Mouse (Mus musculus) telencephalon, adult 2 months (tissue): Measurements from ENCODE around the gene Cmtm4.

Source experiments
- DNase-seq: peaks from one replicate; pipeline ENCODE4 v3.0.0-alpha.2; 2011; ENCODE audit warnings: low read depth, low spot score

Cmtm4 gene

DNA sequence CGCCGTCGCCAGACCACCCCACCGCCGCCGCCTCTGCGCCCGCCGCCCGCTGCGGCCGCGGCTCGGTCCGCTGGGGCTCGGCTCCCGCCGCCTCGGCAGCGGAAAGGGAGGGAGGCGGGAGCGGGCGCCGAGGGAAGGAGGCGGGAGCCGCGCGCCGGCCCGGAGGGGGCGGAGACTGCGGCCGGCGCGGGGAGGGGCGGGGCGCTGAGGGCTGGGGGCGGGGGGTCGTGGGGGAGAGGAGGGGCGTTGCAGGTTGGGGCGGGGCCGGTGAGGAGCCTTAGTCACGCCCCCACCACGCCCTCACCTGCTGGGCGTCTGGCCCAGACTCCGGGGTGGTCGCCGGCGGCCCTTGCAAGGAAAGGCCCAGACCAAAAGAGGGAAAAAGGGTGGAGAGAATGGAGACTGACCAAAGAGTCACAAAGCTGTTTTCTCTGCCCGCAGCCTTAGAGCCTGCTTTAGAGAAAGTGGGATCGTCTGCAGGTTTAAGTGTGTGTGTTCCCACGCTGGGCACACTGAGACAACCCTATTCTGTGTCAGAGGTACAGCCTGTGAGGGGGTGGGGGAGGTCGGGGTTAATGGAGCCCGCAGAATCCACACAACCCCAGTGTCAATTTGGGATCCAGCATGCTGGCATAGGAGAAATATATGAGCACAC, at the start of gene Cmtm4:
TSS of gene Cmtm4 (minus strand) at position 105 of the 655 bp plus-strand sequence.
- no peak for DNase-seq

DNA sequence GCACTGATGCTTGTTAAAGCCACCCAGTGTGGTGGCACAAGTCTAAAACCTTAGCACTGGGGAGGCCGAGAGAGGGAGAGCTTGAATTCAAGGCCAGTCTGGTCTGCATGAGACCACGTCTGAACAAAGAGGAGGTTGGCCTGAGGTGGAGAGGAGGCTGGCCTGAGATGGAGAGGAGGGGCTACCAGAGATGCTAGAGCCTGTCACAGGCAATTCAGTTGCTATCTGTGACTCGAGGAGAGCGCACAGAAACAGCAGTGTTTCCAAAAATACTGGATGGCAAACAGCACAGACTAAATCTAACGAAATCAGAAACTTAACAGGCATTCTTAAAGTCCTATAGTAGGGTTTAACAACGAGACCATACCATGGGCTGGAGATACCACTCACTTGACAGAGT, 49.6 kb upstream of the Cmtm4 start:
- no peak for DNase-seq

- DNase-seq: no peak
Observed at GRCm38 (mm10) chr8:104443125-104443679, 47.6 kb upstream of the Cmtm4 start.

GRCm38 (mm10) chr8:104442299-104443124, 46.9 kb upstream of the Cmtm4 start, which contains the start of gene Dync1li2:
Gene Dync1li2, minus strand, starts transcription at chr8:104443047.
- peak; percentile 83 for DNase-seq

GRCm38 (mm10) chr8:104441613-104442012, 46.0 kb upstream of the Cmtm4 start:
- DNase-seq: no peak

GRCm38 (mm10) chr8:104439461-104439860, 43.9 kb upstream of the Cmtm4 start:
- DNase-seq: no peak

DNA sequence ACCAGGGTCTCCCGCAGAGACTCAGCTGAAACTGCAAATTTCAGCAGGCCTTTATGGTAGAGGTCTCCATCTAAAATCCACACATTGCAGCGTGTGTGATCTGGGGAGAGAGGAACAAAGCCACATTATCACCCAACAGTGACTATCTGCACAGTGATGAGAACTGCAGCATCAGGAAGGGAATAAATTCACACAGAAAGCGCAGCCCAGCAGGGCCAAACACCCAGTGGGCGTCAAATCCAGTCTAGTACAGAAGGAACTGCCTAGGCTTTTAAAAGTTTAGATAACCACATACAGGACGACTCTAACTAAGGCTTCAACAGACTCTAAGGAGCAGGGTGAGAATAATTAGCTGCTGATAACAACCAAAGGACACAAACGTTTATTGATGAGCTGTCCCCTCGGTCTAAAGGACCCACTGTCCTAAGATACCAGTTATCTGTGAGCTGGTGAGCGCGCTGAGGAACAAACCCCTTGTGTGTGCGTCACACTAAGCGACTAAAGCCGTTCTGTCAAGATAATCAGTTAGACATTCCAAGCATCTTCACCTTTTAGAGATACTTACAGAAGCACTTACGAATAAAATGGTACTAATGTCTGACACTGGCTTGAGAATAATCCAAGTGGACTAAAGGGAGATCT, 42.0 kb upstream of the Cmtm4 start:
- no peak for DNase-seq

DNA sequence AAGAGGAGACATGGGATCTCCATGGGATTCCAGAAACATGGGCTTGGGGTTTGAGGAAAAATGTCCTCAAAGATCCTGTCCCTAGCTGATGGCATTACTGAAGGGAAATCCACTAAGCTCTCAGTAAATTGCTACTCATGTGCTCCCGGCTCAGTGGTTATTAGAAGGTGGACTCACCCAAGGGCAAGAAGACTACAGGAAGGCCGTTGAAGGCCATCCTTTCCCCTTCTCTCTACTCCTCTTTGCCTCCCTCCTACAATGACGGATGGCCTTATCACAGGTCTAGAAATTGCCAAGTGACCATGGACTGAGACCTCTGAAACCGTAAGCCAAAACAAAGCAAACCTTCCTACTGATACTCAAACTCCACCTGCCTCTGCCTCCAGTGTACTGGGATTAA, 41.0 kb upstream of the Cmtm4 start:
- DNase-seq: no peak

- DNase-seq: peak; percentile 93
Observed at GRCm38 (mm10) chr8:104436038-104436437, 40.4 kb upstream of the Cmtm4 start.

GRCm38 (mm10) chr8:104434826-104435354, 39.3 kb upstream of the Cmtm4 start:
- DNase-seq: no peak

DNA sequence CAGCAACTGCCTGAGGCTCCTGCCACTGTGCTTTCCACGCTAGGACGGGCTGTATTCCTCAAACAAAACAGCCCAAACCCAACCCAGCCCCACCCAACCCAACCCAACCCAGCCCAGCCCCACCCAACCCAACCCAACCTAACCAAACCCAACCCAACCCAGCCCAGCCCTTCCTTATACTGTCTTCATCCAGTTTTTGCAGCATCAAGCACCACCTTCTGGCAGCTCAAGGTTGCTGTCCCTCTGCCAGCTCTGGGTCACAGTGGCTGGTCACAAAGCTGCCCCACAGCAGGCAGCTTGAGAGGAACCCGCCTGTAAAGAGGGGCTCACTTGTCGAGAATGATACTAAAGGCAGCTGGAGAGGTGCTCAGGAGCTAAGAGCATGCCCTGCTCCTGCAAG, 38.7 kb upstream of the Cmtm4 start:
- DNase-seq: no peak

- DNase-seq: no peak
Observed at GRCm38 (mm10) chr8:104433191-104433842, 37.7 kb upstream of the Cmtm4 start.

DNA sequence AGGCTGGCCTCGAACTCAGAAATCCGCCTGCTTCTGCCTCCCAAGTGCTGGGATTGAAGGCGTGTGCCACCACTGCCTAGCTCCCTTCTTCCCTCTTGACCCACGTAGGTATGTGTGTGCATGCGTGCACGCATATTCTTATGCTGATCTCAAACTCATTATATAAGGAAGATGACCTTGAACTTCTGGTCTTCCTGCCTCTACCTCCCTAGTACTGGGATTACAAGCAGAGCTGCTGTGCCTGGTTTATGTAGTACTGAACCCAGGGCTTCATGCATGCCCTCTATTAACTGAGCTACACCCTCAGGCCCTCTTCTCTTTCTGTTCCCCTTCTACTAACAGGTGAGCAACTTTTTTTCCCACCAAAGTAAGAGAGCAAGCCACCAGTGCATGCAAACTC, 37.0 kb upstream of the Cmtm4 start:
- DNase-seq: no peak

GRCm38 (mm10) chr8:104430230-104430629, 34.6 kb upstream of the Cmtm4 start:
- DNase-seq: no peak

GRCm38 (mm10) chr8:104427703-104428102, 32.1 kb upstream of the Cmtm4 start:
- DNase-seq: no peak

- no peak for DNase-seq
Observed at GRCm38 (mm10) chr8:104422313-104422712, 26.7 kb upstream of the Cmtm4 start.

DNA sequence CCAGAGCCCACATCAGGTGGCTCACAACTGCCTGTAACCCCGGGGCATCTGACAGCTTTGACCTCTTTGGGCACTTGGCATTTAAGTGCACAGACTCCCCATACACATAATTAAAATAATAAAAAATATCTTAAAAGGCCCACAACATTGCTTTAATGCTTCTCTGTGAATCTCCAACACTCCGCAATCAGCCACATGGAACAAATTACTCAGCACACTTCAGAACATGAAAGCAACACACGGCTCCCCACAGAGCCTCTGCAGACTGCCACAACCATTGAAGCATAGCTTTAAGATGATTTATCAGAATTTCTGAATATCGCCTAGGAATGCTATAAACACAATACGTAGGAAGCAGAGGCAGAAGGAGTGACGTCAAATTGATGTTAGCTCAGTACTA, 20.4 kb upstream of the Cmtm4 start:
- DNase-seq: no peak

- no peak for DNase-seq
Observed at GRCm38 (mm10) chr8:104414204-104414603, 18.6 kb upstream of the Cmtm4 start.

- no peak for DNase-seq
Observed at GRCm38 (mm10) chr8:104413770-104414169, 18.2 kb upstream of the Cmtm4 start.

DNA sequence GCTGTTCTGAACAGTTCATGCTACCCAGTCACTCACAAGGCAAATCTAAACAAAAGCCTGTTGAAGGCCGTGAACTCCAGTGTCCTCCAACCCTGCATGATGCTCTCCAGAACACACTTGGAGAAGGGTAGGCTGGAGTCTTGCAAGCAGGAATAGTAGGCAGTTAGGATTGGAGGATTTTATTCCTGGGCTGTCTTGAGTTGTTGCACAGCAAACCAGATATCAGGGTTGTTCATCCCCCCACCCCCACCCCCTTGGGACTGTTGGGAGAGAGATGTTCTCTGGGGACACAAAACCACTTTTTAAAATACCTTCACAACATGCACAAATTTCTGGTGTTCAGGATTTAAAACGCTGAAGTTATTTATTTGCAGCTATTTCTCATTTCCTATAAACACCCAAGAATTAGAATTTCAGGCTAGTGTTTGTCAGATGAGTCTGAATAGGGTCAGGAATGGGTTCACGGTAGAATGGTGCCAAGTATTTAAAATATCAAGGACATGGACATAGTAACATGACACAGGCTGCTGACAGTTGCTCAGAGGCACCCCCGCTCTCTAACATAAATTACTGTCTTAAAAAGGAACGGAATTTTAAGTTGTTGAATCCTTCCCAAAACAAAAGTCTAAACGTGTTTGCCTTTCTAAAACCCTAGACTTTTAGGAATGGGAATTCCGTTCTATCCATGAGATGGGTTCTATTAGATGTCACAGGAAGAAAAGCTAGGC, 17.4 kb upstream of the Cmtm4 start:
- DNase-seq: no peak

DNA sequence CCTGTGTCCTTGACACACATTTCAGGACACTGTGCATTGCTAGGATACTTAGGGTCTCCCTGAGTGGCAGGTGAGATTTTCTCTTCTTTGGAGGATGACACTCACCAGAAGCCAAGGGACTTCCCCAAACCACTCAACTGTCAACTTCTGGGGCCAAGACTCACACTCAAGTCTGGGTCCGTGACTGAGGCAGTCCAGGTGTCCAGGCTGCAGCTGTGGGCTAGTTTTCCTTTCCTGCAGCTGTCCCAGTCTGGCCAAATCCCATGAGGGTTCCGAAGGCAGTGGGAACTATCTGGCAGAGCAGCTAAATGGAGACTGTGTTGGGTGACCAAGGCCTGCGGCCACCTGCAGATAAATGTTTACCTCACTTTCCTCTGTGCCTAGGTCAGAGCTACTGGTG, 16.4 kb upstream of the Cmtm4 start:
- no peak for DNase-seq
